Mouse (Mus musculus): ENCODE data around the gene Rxfp4. TPM values are rescaled to one million over a fixed set of nuclear protein-coding genes. Genes with fewer than 3 reads are reported as not detected.
A peak's percentile ranks its signal among the peaks of the same experiment; 100 is the strongest.

The Rxfp4 gene
- total RNA-seq, 2 experiments from 2014 or later: not detected

DNA sequence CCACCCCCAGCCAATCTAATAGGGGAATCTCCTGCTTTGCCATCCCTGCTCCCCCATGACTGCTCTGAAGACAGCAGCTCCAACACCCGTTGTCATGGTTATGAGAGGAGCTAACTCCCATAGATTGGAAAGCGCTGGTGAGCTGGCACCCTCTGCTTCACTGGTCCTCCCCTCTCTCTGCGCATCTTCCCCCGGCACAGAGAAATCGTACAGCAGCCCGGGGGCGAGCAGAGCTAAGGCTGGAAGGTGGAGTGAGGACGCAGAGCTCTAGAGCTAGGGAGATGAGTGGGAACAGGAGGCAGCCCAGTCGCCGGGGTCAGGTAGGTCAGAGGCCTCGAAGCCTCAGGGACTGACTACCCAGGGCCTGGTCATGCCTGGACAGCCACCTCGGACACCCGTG is 23.7 kb downstream of the Rxfp4 start:
- DNase-seq (ENCODE audit: low spot score in 2 of 2): no peak

DNA sequence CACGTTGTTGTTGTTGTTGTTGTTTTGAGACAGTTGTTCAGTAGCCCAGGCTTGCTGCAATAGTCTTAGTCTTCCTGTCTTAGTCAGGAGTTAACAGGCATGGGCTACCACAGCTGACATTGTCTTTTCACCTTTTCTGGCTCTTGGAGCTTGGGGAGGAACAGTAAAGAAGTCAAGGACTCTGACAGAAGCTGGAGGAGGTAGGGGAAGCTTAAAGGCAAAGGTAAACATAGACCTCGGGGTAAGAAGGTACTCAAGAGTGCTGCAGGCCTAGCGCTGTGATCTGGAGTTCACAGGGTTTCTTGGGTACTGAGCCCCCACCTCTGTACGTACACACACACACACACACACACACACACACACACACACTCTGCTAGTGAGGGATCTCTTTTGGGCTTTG is 24.2 kb downstream of the Rxfp4 start:
- DNase-seq (ENCODE audit: low spot score in 2 of 2): no peak

DNA sequence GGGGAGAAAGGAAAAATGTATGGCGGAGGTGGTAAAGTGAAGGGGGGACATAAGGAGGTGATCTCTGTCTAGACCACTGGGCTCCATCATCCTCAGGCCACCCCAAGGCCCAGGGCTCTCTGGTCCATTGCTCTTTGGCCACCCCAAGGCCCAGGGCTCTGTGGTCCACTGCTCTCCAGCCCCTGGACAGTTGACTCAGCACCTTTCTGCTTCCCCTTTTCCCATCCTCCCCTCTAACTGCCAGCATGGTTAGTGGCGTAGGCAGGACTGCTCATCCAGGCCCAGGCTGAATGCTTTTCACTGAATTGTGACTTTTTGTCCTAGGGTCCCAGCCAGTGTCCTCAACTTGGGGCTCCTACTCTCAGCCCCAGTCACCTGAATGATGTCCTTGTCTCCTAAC is 25.4 kb downstream of the Rxfp4 start:
- no peak for DNase-seq (ENCODE audit: low spot score in 2 of 2)

DNA sequence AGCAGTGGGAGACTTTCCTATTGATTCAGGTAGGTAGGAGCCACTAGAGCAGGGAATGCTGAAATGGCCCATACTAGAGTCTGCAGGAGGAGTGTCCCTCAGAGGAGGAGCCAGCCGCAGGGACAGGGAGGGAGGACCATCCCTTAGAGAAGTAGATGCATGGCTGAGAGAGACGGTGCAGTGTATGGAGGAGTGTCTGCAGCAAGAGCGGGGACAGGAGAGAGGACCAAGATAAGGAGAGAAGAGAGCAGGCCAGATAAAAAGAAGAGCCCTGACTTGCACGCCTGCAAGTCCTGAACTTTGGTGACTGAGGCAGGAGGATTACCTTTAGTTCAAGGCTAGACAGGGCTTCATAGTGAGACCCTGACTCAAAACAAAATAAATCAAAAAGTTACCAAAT is 25.8 kb downstream of the Rxfp4 start:
- no peak for DNase-seq (ENCODE audit: low spot score in 2 of 2)

DNA sequence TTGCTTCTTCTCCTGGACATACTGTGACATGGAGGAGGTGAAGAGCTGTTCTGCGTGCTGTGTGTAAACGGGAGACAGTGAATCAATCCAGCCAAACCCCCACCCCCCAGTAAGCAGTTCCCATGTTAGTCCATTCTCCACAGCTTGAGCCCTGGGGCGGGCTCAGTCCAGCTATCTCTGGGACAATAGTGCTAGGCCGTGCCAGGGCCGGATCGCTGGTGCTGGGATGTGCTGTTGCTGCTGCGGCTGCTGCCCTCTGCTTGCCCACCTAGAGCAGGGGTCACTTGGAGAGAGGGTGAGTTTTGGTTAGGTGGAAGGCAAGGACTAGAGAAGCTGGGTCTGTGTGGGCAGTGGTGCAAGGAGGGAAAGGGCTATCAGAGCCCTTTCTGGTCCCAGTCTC is 26.6 kb downstream of the Rxfp4 start:
- DNase-seq (ENCODE audit: low spot score in 2 of 2): no peak

DNA sequence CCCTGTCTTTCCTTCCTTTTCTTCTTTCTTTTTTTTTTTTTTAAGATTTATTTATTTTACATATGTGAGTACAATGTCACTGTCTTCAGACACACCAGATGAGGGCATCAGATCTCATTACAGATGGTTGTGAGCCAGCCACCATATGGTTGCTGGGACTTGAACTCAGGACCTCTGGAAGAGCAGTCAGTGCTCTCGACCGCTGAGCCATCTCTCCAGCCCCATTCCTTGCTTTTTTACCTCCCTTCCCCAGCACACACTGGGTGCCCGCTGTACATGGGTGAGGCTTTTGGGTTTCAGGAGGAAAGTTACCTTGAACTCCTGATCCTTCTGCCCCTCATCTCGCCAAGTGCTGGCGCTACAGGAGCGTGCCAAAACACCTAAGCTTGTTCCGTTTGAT is 27.4 kb downstream of the Rxfp4 start:
- no peak for DNase-seq (ENCODE audit: low spot score in 2 of 2)

DNA sequence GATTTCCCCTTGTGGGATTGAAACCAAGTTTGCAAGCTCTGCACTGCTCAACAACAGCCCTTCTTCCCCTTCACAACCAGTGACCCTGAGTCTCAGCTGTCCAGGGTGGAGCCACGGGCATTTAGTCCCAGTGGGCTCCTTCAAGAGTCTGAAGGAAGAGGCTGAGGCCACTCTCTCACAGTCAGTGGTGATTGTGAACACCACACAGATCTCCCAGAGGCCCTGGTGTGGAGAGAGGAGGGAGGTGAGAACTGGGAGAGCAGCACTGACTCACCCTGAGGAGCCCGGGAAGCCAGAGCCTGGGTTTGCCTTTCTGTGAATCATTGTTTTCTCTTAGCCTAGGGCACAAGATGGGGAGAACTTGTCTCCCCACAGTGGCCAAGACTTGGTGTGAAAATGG is 28.0 kb downstream of the Rxfp4 start:
- DNase-seq (ENCODE audit: low spot score in 2 of 2): no peak

DNA sequence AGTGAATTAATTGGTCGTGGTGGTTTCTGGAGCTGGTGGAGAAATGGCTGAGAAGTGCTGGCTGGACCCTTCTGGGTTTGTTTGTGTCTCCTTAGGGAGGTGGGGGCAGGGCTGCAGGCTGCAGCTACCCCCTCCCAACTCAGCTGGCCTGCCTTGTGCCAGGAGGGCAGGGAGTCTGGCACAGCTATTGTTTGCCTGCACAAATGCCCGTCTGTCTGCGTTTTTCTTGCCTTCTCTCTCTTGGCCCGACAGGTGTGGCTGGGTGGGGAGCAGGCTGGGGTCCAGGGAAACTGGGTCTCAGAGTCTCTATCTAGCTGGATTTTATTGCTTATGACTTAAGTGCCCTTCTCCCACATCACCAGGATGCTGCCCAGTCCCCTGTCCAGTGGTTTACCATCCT is 28.6 kb downstream of the Rxfp4 start:
- DNase-seq (ENCODE audit: low spot score in 2 of 2): no peak

DNA sequence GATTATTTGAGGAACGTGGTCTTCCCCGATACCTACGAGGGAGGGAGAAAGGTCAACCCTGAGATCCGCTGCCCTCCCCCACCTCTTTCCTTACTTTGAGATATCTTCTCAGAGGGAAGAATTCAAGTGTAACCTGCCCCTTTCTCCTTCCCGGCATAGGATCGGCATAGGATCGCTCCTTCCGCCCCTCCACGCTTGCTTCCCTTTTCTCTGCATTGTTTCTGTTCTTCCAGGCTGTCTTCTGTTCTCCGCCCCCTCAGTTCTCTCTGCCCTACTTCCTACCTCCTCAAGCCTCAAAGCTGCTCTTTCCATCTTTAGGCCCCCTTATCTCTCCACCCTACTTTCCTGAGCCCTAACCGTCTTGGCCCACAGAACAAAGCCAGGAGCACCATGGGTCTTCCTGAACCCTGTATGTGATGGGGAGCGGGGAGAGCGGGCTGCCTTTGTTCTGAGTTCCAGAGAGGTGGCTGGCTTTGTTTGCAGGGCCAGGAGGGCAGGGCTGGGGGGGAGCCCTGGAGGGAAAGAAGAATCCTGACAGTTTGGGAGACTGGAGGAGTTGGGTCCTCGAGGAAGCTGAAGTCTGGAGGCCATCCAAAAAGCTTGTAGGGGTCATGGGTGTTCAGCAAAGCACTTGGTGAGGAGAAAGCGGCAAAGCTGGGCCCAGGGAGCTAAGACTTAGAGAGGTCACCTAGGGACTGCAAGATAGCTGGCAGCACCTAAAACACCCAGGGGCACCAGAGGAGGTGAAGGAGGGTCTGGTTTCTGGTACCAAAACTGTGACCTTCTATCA is 29.4 kb downstream of the Rxfp4 start:
- no peak for DNase-seq (ENCODE audit: low spot score in 2 of 2)

DNA sequence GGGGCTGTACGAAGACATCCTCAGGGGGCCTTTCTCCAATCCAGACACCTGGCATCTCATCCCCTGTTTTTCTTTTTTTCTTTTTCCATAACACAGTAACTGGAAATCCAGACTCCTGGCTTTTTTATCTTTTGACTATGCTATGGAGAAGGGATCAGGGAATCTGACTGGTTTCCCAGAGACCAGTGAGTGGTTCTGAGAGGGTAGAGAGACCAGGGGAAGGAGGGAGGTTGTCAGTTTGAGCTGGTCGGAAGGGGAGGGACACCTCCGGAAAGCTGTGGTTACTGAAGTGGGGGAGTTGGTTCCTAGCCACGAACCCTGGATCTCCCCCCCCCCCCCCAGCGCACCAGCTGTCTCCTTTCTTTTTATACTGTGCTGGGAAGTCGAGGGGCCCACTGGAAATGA is 30.0 kb downstream of the Rxfp4 start:
- DNase-seq (ENCODE audit: low spot score in 2 of 2): no peak

DNA sequence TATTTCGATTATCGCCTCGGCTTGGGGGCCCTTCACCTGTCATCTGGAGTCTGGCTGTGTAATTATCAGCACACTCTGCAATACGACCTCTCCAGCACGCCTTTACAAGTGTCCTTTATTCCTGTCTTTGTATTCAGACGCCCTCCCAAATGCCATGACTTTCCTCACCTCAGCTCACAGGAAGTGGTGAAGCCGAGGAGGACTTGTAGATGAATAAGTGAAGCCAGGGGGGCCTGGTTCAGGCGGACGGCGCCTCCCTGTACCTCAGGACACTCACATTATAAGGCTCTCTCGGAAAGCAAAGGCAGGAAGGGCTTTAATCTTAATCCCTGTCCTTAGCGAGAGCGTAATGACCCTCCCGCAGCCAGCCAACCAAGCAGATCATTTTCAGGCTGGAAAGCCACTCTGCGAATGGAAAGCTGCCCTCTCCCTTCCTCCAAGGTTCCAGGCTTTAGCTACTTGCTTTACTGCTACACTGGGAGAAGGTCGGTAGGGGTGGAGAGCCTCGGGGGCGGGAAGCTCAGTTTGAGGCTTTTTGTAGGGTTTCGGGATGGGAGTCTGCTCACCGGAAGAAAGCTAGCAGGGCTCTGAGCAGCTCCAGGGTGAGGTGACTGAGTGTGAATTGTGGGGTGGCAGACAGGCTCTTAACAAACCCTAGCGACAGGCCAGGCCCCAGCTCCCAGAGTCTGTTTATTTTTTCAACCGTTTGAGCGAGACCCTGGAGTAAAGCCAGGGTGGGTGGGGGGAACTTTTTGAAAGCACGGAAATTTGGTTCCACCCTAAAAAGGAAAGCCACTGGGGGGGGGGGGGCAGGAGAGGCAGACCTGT is 30.6 kb downstream of the Rxfp4 start:
- no peak for DNase-seq (ENCODE audit: low spot score in 2 of 2)

DNA sequence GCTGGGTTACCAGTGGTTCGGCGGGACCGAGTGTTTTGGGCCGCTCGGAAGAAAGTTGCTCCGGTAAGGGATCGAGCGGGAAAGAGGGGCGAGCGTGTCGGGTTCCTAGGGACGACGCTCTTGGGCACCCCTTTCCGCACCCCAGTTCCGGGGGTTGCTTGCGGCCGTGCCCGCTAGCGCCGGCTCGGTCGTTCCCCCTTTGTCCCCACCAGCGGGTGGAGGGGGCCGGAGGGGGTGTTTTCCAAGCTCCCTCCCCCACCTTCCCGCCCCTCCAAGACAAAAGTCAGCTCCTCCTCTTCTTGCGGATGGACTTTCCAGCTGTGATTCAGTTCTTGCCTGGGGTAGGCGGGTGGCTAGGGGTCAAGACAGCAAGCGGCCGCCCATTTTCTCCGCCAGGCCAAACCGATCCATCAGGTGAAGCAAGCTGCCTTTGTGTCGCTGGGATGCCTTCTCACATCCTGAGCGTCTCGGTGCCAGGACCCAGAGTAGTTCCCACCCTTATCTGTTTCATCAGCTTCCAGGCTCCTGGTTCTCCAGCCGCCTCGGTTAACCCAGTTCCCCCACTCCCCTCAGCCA is 31.3 kb downstream of the Rxfp4 start:
- peak in 1 of 2 experiments; percentile 56 for DNase-seq (ENCODE audit: low spot score in 2 of 2)

DNA sequence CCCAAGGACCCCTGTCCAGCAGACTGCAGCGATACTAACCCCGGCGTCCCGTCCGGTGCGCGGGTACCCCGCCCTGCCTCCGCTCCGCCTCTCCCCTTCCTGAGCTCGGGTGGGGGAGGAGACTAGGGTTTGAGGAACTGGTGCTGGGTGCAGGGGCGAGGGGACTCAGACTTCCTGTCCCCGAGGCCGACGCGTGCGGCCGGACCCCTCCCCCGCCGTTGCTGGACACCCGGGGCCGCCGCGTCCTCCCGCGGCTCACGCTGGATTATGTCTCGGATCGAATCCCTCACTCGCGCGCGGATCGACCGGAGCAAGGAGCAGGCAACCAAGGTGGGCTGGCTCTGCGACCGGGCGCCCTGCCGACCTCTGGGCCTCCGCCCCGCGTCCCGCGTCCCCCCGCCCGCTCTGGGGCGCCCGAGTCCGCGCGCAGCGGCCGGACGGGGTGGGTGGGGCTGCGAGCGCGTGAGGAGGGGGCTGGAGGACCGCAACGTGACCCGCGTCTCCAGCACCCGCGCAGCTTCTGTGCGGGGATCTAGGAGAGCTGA is 31.9 kb downstream of the Rxfp4 start:
- DNase-seq (ENCODE audit: low spot score in 2 of 2): peak; percentile 38 to 59

DNA sequence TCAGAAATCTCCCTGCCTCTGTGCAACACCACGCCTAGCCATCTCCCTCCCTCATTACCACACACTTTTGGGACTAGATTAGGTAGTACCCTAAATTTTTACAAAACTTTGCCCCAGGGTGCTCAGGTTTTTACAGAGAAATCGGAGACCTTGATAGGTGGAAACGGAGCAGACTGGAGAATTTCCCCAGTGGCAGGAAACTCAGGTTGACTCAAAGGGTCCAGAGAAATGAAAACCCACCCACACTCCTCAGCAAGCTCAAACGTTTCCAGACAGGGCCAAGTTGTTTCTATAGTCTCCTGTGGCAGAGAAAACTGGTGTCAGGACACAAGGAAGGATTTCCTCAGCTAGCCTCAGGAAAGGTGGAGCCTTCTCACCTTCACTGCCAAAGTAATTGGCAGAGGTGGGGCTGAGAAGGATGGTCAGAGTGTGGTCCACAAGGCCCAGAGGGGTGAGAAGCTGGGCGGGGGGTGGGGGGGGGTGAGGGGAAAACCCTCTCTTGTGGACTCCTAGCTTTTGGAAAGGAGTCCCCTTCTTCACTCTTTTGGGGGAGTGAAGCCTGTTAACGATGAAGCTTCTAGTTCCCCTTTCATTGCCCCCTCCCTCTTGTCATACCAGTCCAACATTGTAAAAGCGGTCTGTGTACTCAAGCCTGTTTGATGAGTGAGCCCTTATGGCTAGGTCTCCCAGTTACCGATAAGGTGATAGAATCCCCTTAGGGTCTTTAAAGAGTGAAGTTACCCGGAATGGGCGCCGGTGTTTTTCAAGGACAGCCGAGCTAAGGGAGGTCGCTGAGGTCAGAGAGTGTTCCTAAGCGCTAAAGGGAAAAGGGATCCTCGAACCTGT is 32.6 kb downstream of the Rxfp4 start:
- DNase-seq (ENCODE audit: low spot score in 2 of 2): no peak

DNA sequence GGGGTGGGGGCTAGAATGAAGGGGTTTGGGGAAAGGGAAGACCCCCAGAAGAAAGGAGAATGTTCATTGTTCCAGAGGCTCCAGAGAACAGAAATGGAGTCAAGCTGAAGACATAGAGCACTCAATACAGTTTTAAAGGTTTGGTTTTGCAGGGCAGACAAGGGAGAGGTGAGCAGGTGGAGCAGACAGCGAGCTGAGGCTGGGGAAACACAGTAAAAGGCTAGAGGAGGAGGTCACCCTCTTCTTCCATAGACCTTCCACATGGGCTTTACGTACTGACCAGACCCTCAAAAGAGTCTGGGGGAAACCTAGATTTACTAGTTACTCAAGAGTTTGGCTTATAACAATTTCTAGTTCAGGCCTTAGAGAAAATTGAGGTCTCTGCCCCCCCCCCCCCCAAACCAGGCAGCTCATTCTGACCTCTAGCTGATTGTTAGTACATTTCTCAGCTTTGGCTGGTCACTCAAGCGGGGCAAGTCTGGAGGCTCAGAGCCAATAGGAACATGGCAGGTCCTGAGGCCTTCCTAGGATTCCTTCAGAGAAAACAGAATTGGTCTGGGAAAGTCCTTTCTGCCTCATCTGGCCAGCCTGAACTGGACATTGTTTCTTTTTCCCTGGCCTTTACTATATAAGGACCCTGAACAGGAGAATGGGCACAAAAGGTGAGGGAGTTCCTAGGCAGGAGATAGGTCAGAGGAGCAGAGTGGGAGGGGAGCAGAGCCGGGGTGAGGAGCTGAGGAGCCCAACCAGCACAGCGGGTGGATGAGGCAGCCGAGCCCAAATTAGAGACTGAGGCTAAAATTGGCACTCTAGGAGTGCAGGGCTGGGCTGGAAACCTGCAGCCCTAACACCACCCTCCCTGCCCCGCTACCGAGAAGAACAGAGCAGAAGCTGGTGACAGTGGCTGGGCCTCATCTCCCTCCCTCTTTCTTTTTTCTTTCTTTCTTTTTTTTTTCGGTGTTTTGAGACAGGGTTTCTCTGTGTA is 33.5 kb downstream of the Rxfp4 start:
- DNase-seq (ENCODE audit: low spot score in 2 of 2): no peak

DNA sequence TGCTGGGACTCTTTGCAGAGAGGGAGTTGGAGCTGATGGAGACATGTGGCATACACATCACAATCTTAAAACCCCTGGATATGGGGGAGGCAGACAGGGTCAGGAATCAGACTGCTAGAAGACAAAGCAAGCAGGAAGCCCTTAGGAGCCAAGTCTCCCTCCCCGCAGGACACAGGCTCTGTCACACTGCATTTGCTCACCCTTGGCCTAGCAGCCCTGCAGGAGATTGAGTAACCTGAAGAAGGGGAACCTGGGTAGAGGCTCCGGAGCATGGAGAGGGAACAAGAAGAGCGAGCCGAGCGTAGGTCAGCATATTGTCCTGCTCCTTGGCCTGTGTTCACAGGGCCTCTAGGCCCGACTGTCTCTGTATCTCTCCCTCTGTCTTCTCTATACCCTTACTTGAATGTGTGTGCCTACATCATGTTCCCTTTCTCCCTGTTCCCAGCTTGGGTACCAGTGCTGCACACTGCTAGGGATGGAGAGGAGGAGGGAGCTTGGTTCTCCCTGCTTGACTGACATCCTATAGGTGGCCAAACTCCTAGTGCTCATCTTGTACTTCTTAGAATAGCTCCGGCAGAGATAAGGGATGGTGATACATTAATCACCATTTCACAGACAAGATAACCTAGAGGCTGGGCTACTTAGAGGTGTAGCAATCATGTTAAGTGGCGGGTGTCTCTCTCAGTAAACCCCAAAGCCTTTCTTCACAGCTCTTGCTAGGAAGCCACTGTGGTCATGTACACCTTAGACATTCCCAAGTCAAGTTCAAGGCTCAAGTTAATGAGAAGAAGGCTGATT is 34.7 kb downstream of the Rxfp4 start:
- DNase-seq (ENCODE audit: low spot score in 2 of 2): no peak

DNA sequence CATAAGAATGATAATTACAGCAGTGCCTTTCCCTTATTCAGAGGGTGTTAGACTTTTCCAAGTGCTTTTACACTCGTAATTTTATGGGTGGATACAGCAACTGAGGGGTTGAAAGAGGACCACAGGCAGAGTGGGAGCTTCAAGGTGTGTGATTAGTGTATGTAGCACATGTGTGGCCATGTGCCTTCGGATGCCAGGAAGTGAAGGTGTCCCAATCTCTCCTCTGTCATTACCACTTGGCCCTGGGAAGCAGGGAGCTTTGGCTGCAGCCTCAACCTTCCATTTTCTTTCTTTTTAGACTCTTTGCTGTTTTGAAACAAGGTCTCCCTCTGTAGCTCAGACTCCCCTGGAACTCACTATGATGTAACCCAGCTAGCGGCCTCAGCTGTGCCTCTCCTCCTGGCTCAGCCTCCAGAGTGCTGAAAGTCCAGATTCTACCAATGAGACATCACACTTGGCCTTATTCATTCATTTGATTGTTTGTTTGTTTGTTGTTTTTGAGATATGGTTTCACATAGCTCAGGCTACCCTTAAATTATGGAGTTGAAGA is 35.9 kb downstream of the Rxfp4 start:
- no peak for DNase-seq (ENCODE audit: low spot score in 2 of 2)

DNA sequence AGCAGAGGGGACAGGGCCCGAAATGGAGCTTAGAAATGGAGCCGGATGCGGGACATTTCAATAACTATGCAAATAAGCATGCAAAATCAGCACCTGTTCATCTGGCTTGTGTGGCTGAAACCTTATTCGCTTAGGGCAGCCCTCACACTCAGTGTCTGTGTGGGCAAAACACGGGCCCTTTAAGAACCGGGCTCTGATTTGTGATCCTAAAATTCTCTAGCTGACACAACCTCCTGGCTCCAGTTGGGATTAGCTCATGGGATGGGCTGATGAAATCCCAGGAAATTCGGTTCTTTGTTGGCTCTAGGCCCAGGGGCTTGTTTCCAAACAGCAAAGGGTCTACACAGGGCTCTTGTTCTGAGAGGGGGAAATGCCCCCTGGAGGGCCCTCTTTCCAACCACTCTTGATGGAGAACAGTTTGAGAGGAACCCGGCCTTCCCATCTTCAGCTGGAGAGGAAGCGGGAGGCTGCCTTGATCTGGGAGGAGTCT is 37.0 kb downstream of the Rxfp4 start:
- DNase-seq (ENCODE audit: low spot score in 2 of 2): no peak
